Mouse (Mus musculus) mature B cell (primary cell): Measurements from ENCODE around the gene Ric8b.

Experiments
- in situ Hi-C: fragments of 300-500 bp; cut with MboI; formaldehyde crosslinking; loops from 2 replicates; pipeline ENCODE4 v1.14.3; 2019

The Ric8b gene

GRCm38 (mm10) chr10:84909021-84909801 is 8.2 kb upstream of the Ric8b start:
- in situ Hi-C loops: no loop called here

GRCm38 (mm10) chr10:84910194-84910593 is 7.2 kb upstream of the Ric8b start:
- in situ Hi-C loops: no loop called here

GRCm38 (mm10) chr10:84910758-84911384 is 6.5 kb upstream of the Ric8b start:
- in situ Hi-C loops: no loop called here

- in situ Hi-C loops: no loop called here
Measured at GRCm38 (mm10) chr10:84913148-84913547, 4.3 kb upstream of the Ric8b start.

- in situ Hi-C loops: no loop called here
Measured at GRCm38 (mm10) chr10:84915476-84915875, 1.9 kb upstream of the Ric8b start.

GRCm38 (mm10) chr10:84917731-84918095 is 297 bp downstream of the Ric8b start:
- in situ Hi-C loops: no loop called here

- in situ Hi-C loops: no loop called here
Measured at GRCm38 (mm10) chr10:84926336-84926735, 8.9 kb downstream of the Ric8b start.

GRCm38 (mm10) chr10:84926885-84927284 is 9.5 kb downstream of the Ric8b start:
- in situ Hi-C loops: no loop called here

- in situ Hi-C loops: no loop called here
Measured at GRCm38 (mm10) chr10:84928465-84928864, 11.0 kb downstream of the Ric8b start.

- in situ Hi-C loops: no loop called here
Measured at GRCm38 (mm10) chr10:84935553-84936209, 18.3 kb downstream of the Ric8b start.

- in situ Hi-C loops: no loop called here
Measured at GRCm38 (mm10) chr10:84936832-84937515, 19.6 kb downstream of the Ric8b start.

GRCm38 (mm10) chr10:84938094-84938820 is 20.8 kb downstream of the Ric8b start:
- in situ Hi-C loops: no loop called here

GRCm38 (mm10) chr10:84938886-84939285 is 21.5 kb downstream of the Ric8b start:
- in situ Hi-C loops: no loop called here

- in situ Hi-C loops: no loop called here
Measured at GRCm38 (mm10) chr10:84940356-84940755, 22.9 kb downstream of the Ric8b start.

GRCm38 (mm10) chr10:84945692-84946091 is 28.3 kb downstream of the Ric8b start:
- in situ Hi-C loops: no loop called here

GRCm38 (mm10) chr10:84948970-84949683 is 31.7 kb downstream of the Ric8b start:
- in situ Hi-C loops: no loop called here

- in situ Hi-C loops: no loop called here
Measured at GRCm38 (mm10) chr10:84949684-84950010, 32.2 kb downstream of the Ric8b start.

GRCm38 (mm10) chr10:84950384-84950783 is 33.0 kb downstream of the Ric8b start:
- in situ Hi-C loops: no loop called here

- in situ Hi-C loops: no loop called here
Measured at GRCm38 (mm10) chr10:84954236-84954635, 36.8 kb downstream of the Ric8b start.

- in situ Hi-C loops: no loop called here
Measured at GRCm38 (mm10) chr10:84956173-84956572, 38.8 kb downstream of the Ric8b start.

GRCm38 (mm10) chr10:84958597-84958996 is 41.2 kb downstream of the Ric8b start:
- in situ Hi-C loops: no loop called here
